Mouse (Mus musculus): Measurements from ENCODE around the gene Mgat4d. TPM values are rescaled to one million over a fixed set of nuclear protein-coding genes. Genes with fewer than 3 reads are reported as not detected.
A peak's percentile ranks its signal among the peaks of the same experiment; 100 is the strongest.
"Not testable (repeated sequence)": the region's sequence is repeated elsewhere in the genome, so short reads cannot be mapped to it uniquely, and the experiment has no call there.

Gene Mgat4d
- not detected in 2 replicates for polyA plus RNA-seq (2015; fragmentation: Nextera tagmentation; extraction: Ambion mirVana)

- WGBS (ENCODE audit: insufficient replicate concordance): 61% methylated on average over 18 of the region's 18 CpGs
- Histone ChIP-seq H3K36me3 (no peaks in the 10 kb centered on the region), H3K27me3 (no peaks in the 10 kb centered on the region), H3K9me3 (replicated peaks) (no peaks in the 10 kb centered on the region), H3K4me2 (no peak within 1 kb of the TSS), H3K9ac (no peak within 1 kb of the TSS), H3K4me1 (replicated peaks) (no peaks in the 10 kb centered on the region), H3K4me3 (replicated peaks) (no peak within 1 kb of the TSS), H3K27ac (no peak within 1 kb of the TSS)
- DNase-seq: no peak
- no peak for ATAC-seq (ENCODE audit: low read depth)
Observed at GRCm38 (mm10) chr8:83348263-83348662, at the start of gene Mgat4d. Gene Mgat4d, plus strand, starts transcription at chr8:83348471.

GRCm38 (mm10) chr8:83300135-83300534 is 48.1 kb upstream of the Mgat4d start:
- Histone ChIP-seq H3K4me2 (no peak overlapping the region), H3K27ac (no peak overlapping the region), H3K9ac (no peak overlapping the region), H3K4me1 (replicated peaks) (no peaks in the 10 kb centered on the region), H3K9me3 (replicated peaks) (no peaks in the 10 kb centered on the region), H3K36me3 (no peaks in the 10 kb centered on the region), H3K27me3 (peaks cover 2% of the 10 kb centered on the region; the same call in 1 of the 2 replicates), H3K4me3 (replicated peaks) (no peak overlapping the region)
- 26% methylated on average over 1 of the region's 1 CpGs for WGBS (ENCODE audit: insufficient replicate concordance)
- ATAC-seq (ENCODE audit: low read depth) (no peak), DNase-seq (no peak)

- Histone ChIP-seq H3K9me3 (replicated peaks) (no peaks in the 10 kb centered on the region), H3K27ac (no peak overlapping the region), H3K36me3 (no peaks in the 10 kb centered on the region), H3K4me2 (no peak overlapping the region), H3K4me3 (replicated peaks) (no peak overlapping the region), H3K9ac (no peak overlapping the region), H3K4me1 (replicated peaks) (no peaks in the 10 kb centered on the region), H3K27me3 (no peaks in the 10 kb centered on the region)
- WGBS (ENCODE audit: insufficient replicate concordance): 95% methylated on average over 1 of the region's 1 CpGs
- ATAC-seq (ENCODE audit: low read depth) (no peak), DNase-seq (no peak)
Observed at GRCm38 (mm10) chr8:83304946-83305345, 43.3 kb upstream of the Mgat4d start.

GRCm38 (mm10) chr8:83309836-83310235 is 38.4 kb upstream of the Mgat4d start:
- Histone ChIP-seq H3K36me3 (no peaks in the 10 kb centered on the region), H3K9me3 (replicated peaks) (no peaks in the 10 kb centered on the region), H3K4me3 (replicated peaks) (no peak overlapping the region), H3K9ac (no peak overlapping the region), H3K27me3 (no peaks in the 10 kb centered on the region), H3K4me1 (replicated peaks) (no peaks in the 10 kb centered on the region), H3K27ac (no peak overlapping the region), H3K4me2 (no peak overlapping the region)
- ATAC-seq (ENCODE audit: low read depth) (no peak), DNase-seq (no peak)
- WGBS (ENCODE audit: insufficient replicate concordance): 74% methylated on average over 6 of the region's 6 CpGs

GRCm38 (mm10) chr8:83315084-83315483 is 33.2 kb upstream of the Mgat4d start:
- not testable (repeated sequence) for H3K4me2 ChIP-seq; H3K27ac ChIP-seq; H3K27me3 ChIP-seq; H3K9me3 ChIP-seq (replicated peaks); H3K9ac ChIP-seq; H3K4me1 ChIP-seq (replicated peaks); DNase-seq; ATAC-seq (ENCODE audit: low read depth); H3K4me3 ChIP-seq (replicated peaks)
- peaks cover 29% of the 10 kb centered on the region for H3K36me3 ChIP-seq
- WGBS (ENCODE audit: insufficient replicate concordance): 76% methylated on average over 4 of the region's 4 CpGs

GRCm38 (mm10) chr8:83315691-83316090 is 32.6 kb upstream of the Mgat4d start:
- peaks cover 33% of the 10 kb centered on the region for H3K36me3 ChIP-seq
- no peak overlapping the region for H3K4me3 ChIP-seq (replicated peaks)
- H3K27me3 ChIP-seq: no peaks in the 10 kb centered on the region
- 85% methylated on average over 2 of the region's 2 CpGs for WGBS (ENCODE audit: insufficient replicate concordance)
- no peak for DNase-seq
- H3K4me2 ChIP-seq: no peak overlapping the region
- H3K9me3 ChIP-seq (replicated peaks): no peaks in the 10 kb centered on the region
- H3K9ac ChIP-seq: no peak overlapping the region
- ATAC-seq (ENCODE audit: low read depth): no peak
- no peaks in the 10 kb centered on the region for H3K4me1 ChIP-seq (replicated peaks)
- H3K27ac ChIP-seq: no peak overlapping the region

- H3K4me2 ChIP-seq: no peak overlapping the region
- H3K4me1 ChIP-seq (replicated peaks): peaks cover 14% of the 10 kb centered on the region; the same call in 1 of the 2 replicates
- no peak for DNase-seq
- WGBS (ENCODE audit: insufficient replicate concordance): 81% methylated on average over 3 of the region's 3 CpGs
- H3K27me3 ChIP-seq: no peaks in the 10 kb centered on the region
- no peak overlapping the region for H3K9ac ChIP-seq
- ATAC-seq (ENCODE audit: low read depth): no peak
- peaks cover 47% of the 10 kb centered on the region for H3K36me3 ChIP-seq
- H3K4me3 ChIP-seq (replicated peaks): no peak overlapping the region
- no peak overlapping the region for H3K27ac ChIP-seq
- no peaks in the 10 kb centered on the region for H3K9me3 ChIP-seq (replicated peaks)
Observed at GRCm38 (mm10) chr8:83320543-83320942, 27.7 kb upstream of the Mgat4d start.

- ATAC-seq (ENCODE audit: low read depth) (peak; percentile 67; the same call in 1 of the 2 replicates), DNase-seq (no peak)
- Histone ChIP-seq H3K9ac (0 out of 2 replicates have a peak overlapping the region, but pooled peaks have one; percentile 7), H3K27me3 (no peaks in the 10 kb centered on the region), H3K9me3 (replicated peaks) (no peaks in the 10 kb centered on the region), H3K4me3 (replicated peaks) (no peak overlapping the region), H3K27ac (no peak overlapping the region), H3K4me2 (no peak overlapping the region), H3K36me3 (peaks cover 41% of the 10 kb centered on the region), H3K4me1 (replicated peaks) (peaks cover 14% of the 10 kb centered on the region; the same call in 1 of the 2 replicates)
- WGBS (ENCODE audit: insufficient replicate concordance): 72% methylated on average over 6 of the region's 6 CpGs
Observed at GRCm38 (mm10) chr8:83322374-83322773, 25.9 kb upstream of the Mgat4d start.

- H3K9ac ChIP-seq: no peak overlapping the region; the same call in 1 of the 2 replicates
- ATAC-seq (ENCODE audit: low read depth) (peak; percentile 81), DNase-seq (peak; percentile 24)
- no peak overlapping the region for H3K4me2 ChIP-seq
- 24% methylated on average over 2 of the region's 2 CpGs for WGBS (ENCODE audit: insufficient replicate concordance)
- H3K27ac ChIP-seq: no peak overlapping the region
- H3K27me3 ChIP-seq: no peaks in the 10 kb centered on the region
- no peak overlapping the region for H3K4me3 ChIP-seq (replicated peaks)
- H3K36me3 ChIP-seq: peaks cover 38% of the 10 kb centered on the region
- no peaks in the 10 kb centered on the region for H3K9me3 ChIP-seq (replicated peaks)
- peaks cover 14% of the 10 kb centered on the region; the same call in 1 of the 2 replicates for H3K4me1 ChIP-seq (replicated peaks)
Observed at GRCm38 (mm10) chr8:83323056-83323455, 25.2 kb upstream of the Mgat4d start.

- H3K4me2 ChIP-seq: no peak overlapping the region
- H3K9me3 ChIP-seq (replicated peaks): no peaks in the 10 kb centered on the region
- H3K27ac ChIP-seq: no peak overlapping the region
- DNase-seq: no peak
- H3K4me3 ChIP-seq (replicated peaks): no peak overlapping the region
- no peaks in the 10 kb centered on the region for H3K27me3 ChIP-seq
- no peak for ATAC-seq (ENCODE audit: low read depth)
- no peak overlapping the region for H3K9ac ChIP-seq
- H3K36me3 ChIP-seq: 0 out of 2 replicates have a peak, but pooled peaks cover 9% of the 10 kb centered on the region
- H3K4me1 ChIP-seq (replicated peaks): peaks cover 18% of the 10 kb centered on the region
- 78% methylated on average over 5 of the region's 5 CpGs for WGBS (ENCODE audit: insufficient replicate concordance)
Observed at GRCm38 (mm10) chr8:83327889-83328288, 20.4 kb upstream of the Mgat4d start.

- 0 out of 2 replicates have a peak, but pooled peaks cover 9% of the 10 kb centered on the region for H3K36me3 ChIP-seq
- H3K4me3 ChIP-seq (replicated peaks): peak overlapping the region; percentile 72
- DNase-seq (no peak), ATAC-seq (ENCODE audit: low read depth) (no peak)
- no peaks in the 10 kb centered on the region for H3K9me3 ChIP-seq (replicated peaks)
- H3K27me3 ChIP-seq: peaks cover 12% of the 10 kb centered on the region
- peak overlapping the region; percentile 72 for H3K27ac ChIP-seq
- 7% methylated on average over 7 of the region's 7 CpGs for WGBS (ENCODE audit: insufficient replicate concordance)
- H3K4me1 ChIP-seq (replicated peaks): peaks cover 14% of the 10 kb centered on the region
- H3K9ac ChIP-seq: peak overlapping the region; percentile 80
- H3K4me2 ChIP-seq: peak overlapping the region; percentile 94
Observed at GRCm38 (mm10) chr8:83331567-83331898, 16.7 kb upstream of the Mgat4d start.
